Mouse (Mus musculus): ENCODE results near the gene Atg14.

Atg14 gene

DNA sequence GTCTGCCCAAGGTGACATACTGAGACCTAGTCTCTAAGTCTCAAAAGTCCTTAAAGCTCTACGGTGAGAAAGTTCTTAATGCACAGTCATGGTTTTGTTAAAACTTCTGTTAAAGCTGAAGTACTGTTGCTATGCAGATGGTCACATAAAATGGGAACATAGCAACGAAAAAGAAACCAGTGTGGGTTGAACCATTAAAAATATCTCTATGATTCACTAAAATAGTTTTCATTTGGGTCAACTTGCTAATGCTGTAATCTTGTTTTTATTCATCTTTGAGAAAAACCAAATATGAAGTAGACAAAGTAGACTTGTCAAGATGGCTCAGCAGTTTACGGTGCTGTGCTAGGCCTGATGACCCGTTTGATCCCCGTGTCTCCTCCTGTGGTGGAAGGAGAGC lies 63.8 kb downstream of the Atg14 start:
- no peak for DNase-seq (ENCODE audit: low spot score)

GRCm38 (mm10) chr14:47504036-47504435 lies 66.4 kb downstream of the Atg14 start:
- DNase-seq (ENCODE audit: low spot score): no peak

GRCm38 (mm10) chr14:47498632-47499031 lies 71.8 kb downstream of the Atg14 start:
- DNase-seq (ENCODE audit: low spot score): no peak

DNA sequence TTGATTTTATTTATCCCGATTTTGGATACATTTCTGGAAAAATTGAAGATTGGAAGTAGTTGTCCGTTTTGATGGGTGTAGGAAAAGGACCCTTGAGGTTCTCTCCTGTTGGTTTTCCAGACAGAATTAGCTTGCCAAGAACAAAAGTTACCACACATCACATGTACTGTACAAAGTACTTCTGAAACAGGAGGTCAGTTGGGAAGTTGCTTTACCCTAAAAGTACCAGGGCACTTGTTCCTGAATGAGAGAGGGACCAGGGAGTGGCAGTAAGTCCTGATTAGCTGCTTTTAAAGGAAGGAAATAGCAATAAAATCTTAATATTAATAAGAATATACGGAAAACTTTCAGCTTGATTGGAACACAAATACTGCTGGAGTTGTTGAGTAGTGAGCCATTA lies 73.3 kb downstream of the Atg14 start:
- DNase-seq (ENCODE audit: low spot score): no peak

DNA sequence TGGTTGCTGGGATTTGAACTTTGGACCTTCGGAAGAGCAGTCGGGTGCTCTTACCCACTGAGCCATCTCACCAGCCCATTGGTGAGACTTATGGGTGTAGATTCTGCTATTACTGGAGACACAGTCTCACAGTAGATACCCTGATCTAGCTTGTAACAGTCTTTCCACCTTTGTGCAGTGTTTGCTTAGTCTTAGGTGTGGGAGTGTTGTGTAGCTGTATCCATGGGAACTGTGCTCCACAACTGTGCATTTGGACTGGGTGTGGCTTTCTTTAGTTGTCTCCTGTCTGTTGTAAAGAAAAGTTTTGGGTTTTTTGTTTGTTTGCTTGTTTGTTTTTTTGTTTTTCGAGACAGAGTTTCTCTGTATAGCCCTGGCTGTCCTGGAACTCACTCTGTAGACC lies 74.5 kb downstream of the Atg14 start:
- no peak for DNase-seq (ENCODE audit: low spot score)

GRCm38 (mm10) chr14:47493592-47494361 lies 76.7 kb downstream of the Atg14 start:
- DNase-seq (ENCODE audit: low spot score): no peak
